Mouse (Mus musculus) right cerebral cortex, postnatal 14 days (tissue): Measurements from ENCODE around the gene Prl5a1.

Experiments used
- DNase-seq: peaks from one replicate; pipeline ENCODE4 v3.0.0; 2022

Gene Prl5a1

DNA sequence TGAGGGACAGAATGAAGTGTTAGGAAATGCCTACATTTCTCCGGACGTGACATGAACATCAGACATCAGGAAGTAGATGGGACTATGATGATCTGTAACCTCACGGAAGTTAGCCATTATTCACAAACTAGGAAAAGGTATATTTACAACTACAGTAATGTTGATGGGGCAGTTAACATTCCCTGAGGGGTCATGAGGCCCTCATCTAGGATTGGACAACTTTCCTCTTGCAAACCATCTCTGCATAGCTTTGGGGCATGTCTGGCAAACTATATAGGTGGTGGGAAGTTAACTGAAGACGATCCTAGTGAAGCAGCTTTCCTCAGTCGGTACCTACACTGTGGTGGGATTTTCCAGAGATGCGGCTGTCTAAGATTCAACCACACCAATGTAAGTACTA, at the start of gene Prl5a1:
Gene Prl5a1, plus strand, starts transcription at position 301 of the 400 bp plus-strand sequence.
- no peak for DNase-seq

DNA sequence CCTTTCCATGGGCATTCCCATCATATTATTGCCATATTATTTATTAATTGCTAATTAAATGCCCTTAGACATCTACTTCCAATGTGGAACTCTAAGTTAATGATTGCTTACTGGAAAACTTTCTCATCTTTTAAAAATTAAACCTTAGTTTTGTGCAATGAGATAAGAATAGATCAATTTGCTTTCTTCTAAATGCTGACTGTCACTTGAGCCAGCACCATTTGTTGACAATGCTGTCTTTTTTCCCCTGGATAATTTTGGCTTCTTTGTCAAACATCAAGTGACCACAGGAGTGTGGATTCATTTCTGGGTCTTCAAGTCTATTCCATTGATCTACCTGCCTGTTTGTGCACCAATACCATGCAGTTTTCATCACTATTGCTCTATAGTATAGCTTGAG, 46.1 kb upstream of the Prl5a1 start:
- DNase-seq = no peak

DNA sequence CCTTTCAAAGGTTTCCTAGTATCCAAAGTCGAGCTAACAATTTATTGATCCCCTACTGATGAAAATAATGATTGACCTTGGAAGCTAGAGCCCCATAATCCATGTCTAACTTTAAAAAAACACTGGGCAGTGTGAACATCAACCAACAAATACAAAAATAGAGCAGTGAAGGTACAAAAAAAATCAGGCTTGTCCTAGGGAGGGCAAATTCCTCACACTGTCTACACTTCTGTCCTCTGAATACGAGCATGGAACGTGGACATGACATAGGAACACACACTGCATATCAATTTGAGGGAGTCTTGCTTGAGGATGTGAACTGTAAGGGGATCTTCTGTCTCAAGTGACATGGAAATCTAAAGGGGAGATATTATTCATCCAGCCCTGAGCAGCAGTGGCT, 33.7 kb upstream of the Prl5a1 start:
- no peak for DNase-seq

DNA sequence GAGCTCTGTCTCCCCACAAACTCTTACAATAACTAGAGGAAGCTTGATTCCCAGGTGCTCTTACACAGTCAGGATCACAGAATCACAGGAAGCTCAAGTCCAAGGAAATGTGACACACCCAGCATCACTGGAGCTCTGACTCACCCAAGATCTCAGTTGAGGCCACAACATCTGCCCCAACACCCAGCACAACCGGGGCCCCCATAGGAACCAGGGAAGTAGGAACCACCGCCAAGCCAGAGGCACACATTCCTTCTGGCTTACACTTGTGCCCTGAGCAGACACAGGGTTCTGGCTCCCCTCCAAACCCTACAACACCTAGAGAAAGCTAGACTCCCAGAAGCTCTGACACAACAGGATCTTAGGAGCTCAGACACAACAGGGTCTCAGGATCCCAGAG, 9.5 kb upstream of the Prl5a1 start:
- DNase-seq = no peak

DNA sequence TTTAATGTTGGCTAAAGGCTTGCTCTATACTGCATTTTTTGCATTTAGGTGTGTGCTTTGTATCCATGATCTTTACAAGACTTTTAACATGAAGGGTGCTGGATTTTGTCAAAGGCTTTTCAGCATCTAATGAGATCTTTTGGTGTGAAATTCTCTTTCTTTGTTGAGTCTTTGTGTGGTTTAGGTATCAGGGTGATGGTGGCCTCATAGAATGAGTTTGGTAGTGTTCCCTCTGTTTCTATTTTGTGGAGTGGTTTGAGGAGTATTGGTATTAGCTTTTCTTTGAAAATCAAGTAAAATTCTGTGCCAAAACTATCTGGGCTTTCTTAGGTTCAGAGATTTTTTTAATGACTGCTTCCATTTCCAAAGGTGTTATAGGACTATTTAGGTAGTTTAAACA, 6.5 kb upstream of the Prl5a1 start:
- no peak for DNase-seq
